Mouse (Mus musculus): Measurements from ENCODE around the gene Nkain1. TPM values are rescaled to one million over a fixed set of nuclear protein-coding genes. Genes with fewer than 3 reads are reported as not detected.
A peak's percentile ranks its signal among the peaks of the same experiment; 100 is the strongest.

Gene Nkain1
- total and polyA plus RNA-seq, 3 experiments = not detected

DNA sequence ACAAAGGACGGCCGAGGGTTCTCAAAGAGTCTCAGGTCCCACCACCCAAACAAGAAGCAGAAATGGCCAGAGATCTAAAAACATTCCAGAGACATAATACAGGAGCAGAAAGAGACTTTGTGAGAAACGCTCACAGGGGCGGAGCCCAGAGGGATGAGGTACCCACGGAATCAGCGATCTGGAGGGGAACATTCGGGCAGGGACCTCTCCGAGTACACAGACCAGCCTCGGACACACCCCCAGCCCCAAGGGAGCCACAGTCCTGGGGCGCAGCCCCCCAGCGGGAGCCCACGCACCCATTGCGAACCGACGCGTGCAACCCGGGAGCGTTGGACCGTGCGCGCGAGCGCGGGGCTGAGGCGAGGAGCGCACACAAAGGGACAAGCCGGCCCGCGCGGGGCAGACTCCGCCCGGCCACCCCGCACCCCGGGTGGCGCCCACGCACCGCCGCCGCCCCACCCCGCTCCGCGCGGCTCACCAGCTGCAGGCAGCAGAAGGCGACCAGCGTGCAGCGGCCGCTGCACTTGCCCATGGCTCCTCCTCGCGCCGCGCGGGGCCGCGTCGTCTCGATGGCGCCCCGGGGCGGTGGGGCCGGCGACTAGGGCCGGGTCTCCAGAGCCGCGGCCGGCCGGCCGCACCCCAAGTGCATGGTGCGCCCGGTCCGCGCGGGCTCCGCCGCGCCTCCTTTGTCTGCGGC is 474 bp downstream of the Nkain1 start:
- DNase-seq (ENCODE audit: low spot score) = no peak
- no peak for ATAC-seq (ENCODE audit: extremely low read depth, insufficient number of reproducible peaks, low FRiP score, poor library complexity, severe bottlenecking)
- H3K4me3 ChIP-seq (ENCODE audit: low read depth, low read length) = peak overlapping the region; percentile 30; the same call in 1 of the 2 replicates

DNA sequence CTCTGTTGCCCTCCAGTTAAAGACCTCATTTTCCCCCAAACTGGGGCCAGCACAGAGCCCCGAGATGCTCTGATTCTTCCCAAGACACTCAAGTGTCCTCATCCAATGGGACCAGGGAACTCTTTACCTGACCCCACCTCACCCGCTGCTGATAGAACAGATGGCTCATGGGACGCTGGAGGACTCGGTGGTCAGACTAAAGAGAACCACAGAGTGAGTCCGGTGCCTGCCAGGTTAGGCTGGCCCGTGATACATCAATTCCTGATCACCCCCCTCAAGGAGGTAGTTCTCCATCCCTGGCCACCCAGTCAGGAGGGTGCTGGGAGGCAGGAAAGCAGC is 992 bp downstream of the Nkain1 start:
- TF ChIP-seq GATA1 (IDR thresholded peaks at IDR 0.05; ENCODE audit: borderline replicate concordance, low read length) = no peak
- no peak for TF ChIP-seq POLR2AphosphoS5 (IDR thresholded peaks at IDR 0.05; ENCODE audit: insufficient replicate concordance, low read depth, low read length)
- no peak for TF ChIP-seq TAL1 (conservative IDR thresholded peaks at IDR 0.05; ENCODE audit: low read depth, low read length)
- TF ChIP-seq CTCF (IDR thresholded peaks at IDR 0.05; ENCODE audit: low read depth, low read length) = no peak
- no peak for TF ChIP-seq GATA2 (IDR thresholded peaks at IDR 0.05; ENCODE audit: borderline replicate concordance, low read depth, low read length)
- ATAC-seq (ENCODE audit: extremely low read depth, insufficient number of reproducible peaks, low FRiP score, poor library complexity, severe bottlenecking) = no peak

More for the DNA sequence above, 474 bp downstream of the Nkain1 start:
- no peak for TF ChIP-seq GATA1 (IDR thresholded peaks at IDR 0.05; ENCODE audit: borderline replicate concordance, low read length)
- TF ChIP-seq CTCF (IDR thresholded peaks at IDR 0.05; ENCODE audit: low read depth, low read length) = no peak
- TF ChIP-seq TAL1 (conservative IDR thresholded peaks at IDR 0.05; ENCODE audit: low read depth, low read length) = no peak
- no peak for TF ChIP-seq GATA2 (IDR thresholded peaks at IDR 0.05; ENCODE audit: borderline replicate concordance, low read depth, low read length)
- TF ChIP-seq POLR2AphosphoS5 (IDR thresholded peaks at IDR 0.05; ENCODE audit: insufficient replicate concordance, low read depth, low read length) = no peak
- Histone ChIP-seq H3K4me1 (ENCODE audit: insufficient read depth, low read depth, low read length) (peaks cover 4% of the 10 kb centered on the region), H3K9me3 (replicated peaks) (peaks cover 5% of the 10 kb centered on the region; the same call in 1 of the 2 replicates), H3K27me3 (ENCODE audit: insufficient read depth, low read length) (peaks cover 60% of the 10 kb centered on the region), H3K36me3 (replicated peaks) (no peaks in the 10 kb centered on the region)

DNA sequence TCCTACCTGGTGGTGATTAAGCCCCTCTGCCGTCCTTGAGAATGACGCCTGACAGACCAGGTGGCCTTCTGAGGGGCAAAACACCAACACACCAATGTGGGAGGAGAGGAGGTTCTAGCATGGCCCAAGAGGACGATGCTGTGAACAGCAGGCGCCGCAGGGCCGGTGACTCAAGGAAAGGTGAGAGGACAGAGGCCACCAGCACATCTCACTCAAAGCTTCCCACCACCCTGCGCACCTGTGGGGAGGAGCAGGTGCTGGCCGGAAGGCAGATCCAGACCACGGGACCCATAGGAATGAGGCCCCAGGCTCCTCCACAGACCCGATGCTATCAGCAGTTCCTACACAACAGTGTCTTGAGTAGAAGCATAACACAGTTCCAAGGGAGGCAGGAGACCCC is 1.4 kb downstream of the Nkain1 start:
- Histone ChIP-seq H3K36me3 (replicated peaks) (no peaks in the 10 kb centered on the region), H3K4me3 (ENCODE audit: low read depth, low read length) (no peak overlapping the region), H3K27me3 (ENCODE audit: insufficient read depth, low read length) (peaks cover 65% of the 10 kb centered on the region), H3K4me1 (ENCODE audit: insufficient read depth, low read depth, low read length) (peaks cover 4% of the 10 kb centered on the region), H3K9me3 (replicated peaks) (peaks cover 5% of the 10 kb centered on the region; the same call in 1 of the 2 replicates)
- TF ChIP-seq TAL1 (conservative IDR thresholded peaks at IDR 0.05; ENCODE audit: low read depth, low read length) = no peak
- no peak for TF ChIP-seq CTCF (IDR thresholded peaks at IDR 0.05; ENCODE audit: low read depth, low read length)
- no peak for TF ChIP-seq GATA1 (IDR thresholded peaks at IDR 0.05; ENCODE audit: borderline replicate concordance, low read length)
- no peak for TF ChIP-seq POLR2AphosphoS5 (IDR thresholded peaks at IDR 0.05; ENCODE audit: insufficient replicate concordance, low read depth, low read length)
- TF ChIP-seq GATA2 (IDR thresholded peaks at IDR 0.05; ENCODE audit: borderline replicate concordance, low read depth, low read length) = no peak
- DNase-seq (ENCODE audit: low spot score) (no peak), ATAC-seq (ENCODE audit: extremely low read depth, insufficient number of reproducible peaks, low FRiP score, poor library complexity, severe bottlenecking) (no peak)

More for the DNA sequence above, 992 bp downstream of the Nkain1 start:
- DNase-seq (ENCODE audit: low spot score) = no peak
- peaks cover 5% of the 10 kb centered on the region; the same call in 1 of the 2 replicates for H3K9me3 ChIP-seq (replicated peaks)
- H3K27me3 ChIP-seq (ENCODE audit: insufficient read depth, low read length) = peaks cover 61% of the 10 kb centered on the region
- no peaks in the 10 kb centered on the region for H3K36me3 ChIP-seq (replicated peaks)
- H3K4me1 ChIP-seq (ENCODE audit: insufficient read depth, low read depth, low read length) = peaks cover 4% of the 10 kb centered on the region
- no peak overlapping the region for H3K4me3 ChIP-seq (ENCODE audit: low read depth, low read length)

DNA sequence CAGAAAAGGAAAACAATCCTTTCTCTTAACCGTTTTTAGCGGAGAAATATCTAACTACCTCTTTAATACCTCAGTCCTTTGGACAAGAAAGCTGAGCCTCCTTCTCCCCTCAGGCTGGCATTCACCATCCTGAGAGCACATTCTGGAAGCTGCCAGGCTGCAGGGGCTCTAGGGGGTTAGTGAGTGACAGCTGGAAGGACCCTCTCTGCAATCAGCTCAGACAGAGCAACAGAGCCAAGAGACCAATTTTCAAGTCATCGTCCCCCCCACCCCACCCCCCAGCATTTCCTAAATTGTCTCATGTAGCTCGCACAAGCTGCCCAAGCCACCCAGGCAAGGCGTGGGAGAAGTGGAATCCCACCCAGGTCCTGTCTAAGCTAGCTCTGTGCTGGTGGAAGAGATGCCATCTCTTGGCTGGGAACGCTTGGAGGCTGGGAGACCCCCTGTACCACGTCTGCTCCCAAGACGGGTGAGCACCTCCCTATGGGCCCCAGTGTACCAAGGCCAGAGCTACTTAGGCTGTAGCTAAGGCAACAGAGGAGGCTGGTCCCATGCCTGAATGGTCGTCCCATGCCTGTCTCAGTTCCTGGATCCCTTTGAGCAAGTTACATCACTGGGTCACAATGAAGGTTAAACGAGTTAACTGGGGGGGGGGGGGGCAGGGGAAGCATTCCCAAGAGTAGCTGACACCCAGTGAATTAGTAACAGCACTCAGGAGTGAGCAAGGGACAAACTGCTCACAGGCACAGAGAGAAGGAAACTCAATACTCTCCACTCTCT is 2.8 kb downstream of the Nkain1 start:
- peaks cover 56% of the 10 kb centered on the region for H3K27me3 ChIP-seq (ENCODE audit: insufficient read depth, low read length)
- TF ChIP-seq CTCF (IDR thresholded peaks at IDR 0.05; ENCODE audit: low read depth, low read length) (no peak), TAL1 (conservative IDR thresholded peaks at IDR 0.05; ENCODE audit: low read depth, low read length) (no peak), POLR2AphosphoS5 (IDR thresholded peaks at IDR 0.05; ENCODE audit: insufficient replicate concordance, low read depth, low read length) (no peak), GATA1 (IDR thresholded peaks at IDR 0.05; ENCODE audit: borderline replicate concordance, low read length) (no peak), GATA2 (IDR thresholded peaks at IDR 0.05; ENCODE audit: borderline replicate concordance, low read depth, low read length) (no peak)
- DNase-seq (ENCODE audit: low spot score) = no peak
- H3K9me3 ChIP-seq (replicated peaks) = peaks cover 5% of the 10 kb centered on the region; the same call in 1 of the 2 replicates
- ATAC-seq (ENCODE audit: extremely low read depth, insufficient number of reproducible peaks, low FRiP score, poor library complexity, severe bottlenecking) = no peak
- no peak overlapping the region for H3K4me3 ChIP-seq (ENCODE audit: low read depth, low read length)
- H3K36me3 ChIP-seq (replicated peaks) = no peaks in the 10 kb centered on the region
- peaks cover 4% of the 10 kb centered on the region for H3K4me1 ChIP-seq (ENCODE audit: insufficient read depth, low read depth, low read length)

DNA sequence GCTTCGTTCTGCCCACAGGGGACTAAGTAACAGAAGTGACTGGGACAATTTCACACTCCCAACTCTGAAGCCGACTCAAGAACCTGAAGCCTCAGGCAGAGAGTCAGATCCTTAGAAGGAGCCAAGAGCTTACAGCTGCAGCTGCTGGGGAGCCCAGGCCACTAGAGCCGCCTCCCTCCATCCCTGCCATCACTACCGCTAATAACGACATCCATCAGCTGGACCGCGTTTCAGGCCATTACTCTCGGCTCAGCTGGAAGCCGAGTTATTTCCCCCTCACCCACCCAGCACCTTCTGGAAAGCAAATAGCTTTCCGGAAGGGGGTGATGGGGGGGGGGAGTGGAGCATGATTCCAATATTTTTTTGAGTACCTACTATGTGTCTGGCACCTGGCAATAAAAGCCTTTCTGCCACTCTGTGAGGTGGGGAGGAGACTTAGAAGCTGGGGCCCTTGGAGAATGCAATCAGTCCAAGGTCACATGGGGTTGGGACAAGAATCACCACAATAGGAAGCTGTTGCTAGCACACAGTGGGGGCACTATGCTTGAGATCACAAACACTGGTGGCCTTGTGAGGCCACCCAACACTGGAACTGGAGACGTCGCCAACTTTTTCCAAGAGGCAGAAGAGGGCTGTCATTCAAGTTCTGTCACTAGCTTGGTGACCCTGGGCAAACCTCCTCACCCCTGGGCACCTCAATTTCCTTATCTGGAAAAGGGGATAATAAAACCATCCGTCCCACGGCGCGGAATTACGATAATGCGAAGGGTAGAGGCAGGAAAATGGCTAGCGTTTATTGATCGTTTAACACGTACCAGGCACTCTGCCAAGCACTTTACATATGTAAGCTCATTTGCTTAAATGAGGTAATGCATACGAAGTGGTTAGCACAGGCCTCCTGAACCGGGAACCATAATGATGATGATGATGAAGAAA is 5.7 kb downstream of the Nkain1 start:
- Histone ChIP-seq H3K27me3 (ENCODE audit: insufficient read depth, low read length) (peaks cover 45% of the 10 kb centered on the region), H3K4me3 (ENCODE audit: low read depth, low read length) (no peak overlapping the region), H3K36me3 (replicated peaks) (no peaks in the 10 kb centered on the region), H3K4me1 (ENCODE audit: insufficient read depth, low read depth, low read length) (no peaks in the 10 kb centered on the region; the same call in 1 of the 2 replicates), H3K9me3 (replicated peaks) (no peaks in the 10 kb centered on the region)
- DNase-seq (ENCODE audit: low spot score) (no peak), ATAC-seq (ENCODE audit: extremely low read depth, insufficient number of reproducible peaks, low FRiP score, poor library complexity, severe bottlenecking) (no peak)
- no peak for TF ChIP-seq POLR2AphosphoS5 (IDR thresholded peaks at IDR 0.05; ENCODE audit: insufficient replicate concordance, low read depth, low read length)
- TF ChIP-seq GATA1 (IDR thresholded peaks at IDR 0.05; ENCODE audit: borderline replicate concordance, low read length) = no peak
- no peak for TF ChIP-seq GATA2 (IDR thresholded peaks at IDR 0.05; ENCODE audit: borderline replicate concordance, low read depth, low read length)
- TF ChIP-seq CTCF (IDR thresholded peaks at IDR 0.05; ENCODE audit: low read depth, low read length) = no peak
- no peak for TF ChIP-seq TAL1 (conservative IDR thresholded peaks at IDR 0.05; ENCODE audit: low read depth, low read length)

Data from G1E (cell line).